Mouse (Mus musculus): Measurements from ENCODE around the gene AI661453.

- TF ChIP-seq CTCF (IDR thresholded peaks at IDR 0.05; ENCODE audit: control insufficient read depth, insufficient read depth, low read length): no peak
- no peak for TF ChIP-seq POLR2A (IDR thresholded peaks at IDR 0.05; ENCODE audit: borderline replicate concordance, control insufficient read depth, low read depth, low read length)
Measured at GRCm38 (mm10) chr17:47424186-47424585, 12.2 kb upstream of the AI661453 start.
